Mouse (Mus musculus) limb, embryonic 14.5 days (tissue): ENCODE measurements around the gene Mus81. TPM values are rescaled to one million over a fixed set of nuclear protein-coding genes. Genes with fewer than 3 reads are reported as not detected.

Source experiments
- ATAC-seq: fragments of 200-750 bp; cut with Nextera tagmentation; 2 replicates; pipeline ENCODE4 v1.8.0; 2017; ENCODE audit warnings: low read depth, moderate number of reproducible peaks, moderate TSS enrichment; ENCODE audit not compliant: low FRiP score
- DNase-seq: peaks from one replicate; pipeline ENCODE4 v3.0.0-alpha.2; 2015; ENCODE audit warnings: low spot score
- H3K27ac ChIP-seq: fragments of 300-500 bp; sonication (generic); replicated peaks from 2 replicates; pipeline ENCODE4 v1.5.1; 2014; ENCODE audit warnings: low read depth, mild to moderate bottlenecking, low read length, moderate library complexity, mixed read lengths
- H3K27me3 ChIP-seq: fragments of 300-500 bp; sonication (generic); 2 replicates; pipeline ENCODE4 v1.6.1; 2014; ENCODE audit warnings: low read length, mixed read lengths; ENCODE audit not compliant: control insufficient read depth, insufficient read depth
- H3K36me3 ChIP-seq: fragments of 300-500 bp; sonication (generic); 2 replicates; pipeline ENCODE4 v1.6.1; 2014; ENCODE audit warnings: mild to moderate bottlenecking, low read length, moderate library complexity, mixed read lengths; ENCODE audit not compliant: control insufficient read depth, insufficient read depth
- H3K4me1 ChIP-seq: fragments of 300-500 bp; sonication (generic); 2 replicates; pipeline ENCODE4 v1.6.1; 2014; ENCODE audit warnings: antibody characterized with exemption, low read length, mixed read lengths; ENCODE audit not compliant: control insufficient read depth, insufficient read depth
- H3K4me2 ChIP-seq: fragments of 300-500 bp; sonication (generic); replicated peaks from 2 replicates; pipeline ENCODE4 v1.6.1; 2014; ENCODE audit warnings: low read depth, mild to moderate bottlenecking, low read length, moderate library complexity; ENCODE audit not compliant: severe bottlenecking
- H3K4me3 ChIP-seq: fragments of 300-500 bp; sonication (generic); replicated peaks from 2 replicates; pipeline ENCODE4 v1.5.1; 2014; ENCODE audit warnings: low read length
- H3K9ac ChIP-seq: fragments of 300-500 bp; sonication (generic); 2 replicates; pipeline ENCODE4 v1.6.1; 2014; ENCODE audit warnings: mild to moderate bottlenecking, low read depth, low read length, moderate library complexity; ENCODE audit not compliant: severe bottlenecking
- H3K9me3 ChIP-seq: fragments of 300-500 bp; sonication (generic); 2 replicates; pipeline ENCODE4 v1.6.1; 2016; ENCODE audit warnings: low read length; ENCODE audit not compliant: control insufficient read depth
- POLR2A ChIP-seq: fragments of 200-500 bp; IDR thresholded peaks from 2 replicates; pipeline ENCODE4 v1.8.0; 2012; ENCODE audit warnings: inconsistent platforms, mild to moderate bottlenecking, moderate library complexity, borderline replicate concordance; ENCODE audit not compliant: insufficient read depth, insufficient read length; ENCODE audit errors: extremely low read depth
- WGBS: fragments of 180-500 bp; shearing (Covaris S2); extraction: QIAGEN DNeasy Blood & Tissue Kit; methylation state at CpG from one replicate; pipeline ENCODE4 v1.1.7; 2014; 5-methylcytosine and 5-hydroxymethylcytosine counted together
- polyA plus RNA-seq, 2 experiments: library from polyadenylated mRNA; depleted of rRNA in 1 of 2; stranded (reverse) in 1 of 2; unstranded in 1 of 2; fragments of >200 nt; fragmentation: Nextera tagmentation in 1 of 2; extraction: Ambion mirVana in 1 of 2; gene quantifications; 2 replicates each; pipeline versions ENCODE4 v1.2.1 to v1.2.3; 2012 to 2014

Gene Mus81
- polyA plus RNA-seq, 2 experiments, result 33.9 to 40.8 TPM

DNA sequence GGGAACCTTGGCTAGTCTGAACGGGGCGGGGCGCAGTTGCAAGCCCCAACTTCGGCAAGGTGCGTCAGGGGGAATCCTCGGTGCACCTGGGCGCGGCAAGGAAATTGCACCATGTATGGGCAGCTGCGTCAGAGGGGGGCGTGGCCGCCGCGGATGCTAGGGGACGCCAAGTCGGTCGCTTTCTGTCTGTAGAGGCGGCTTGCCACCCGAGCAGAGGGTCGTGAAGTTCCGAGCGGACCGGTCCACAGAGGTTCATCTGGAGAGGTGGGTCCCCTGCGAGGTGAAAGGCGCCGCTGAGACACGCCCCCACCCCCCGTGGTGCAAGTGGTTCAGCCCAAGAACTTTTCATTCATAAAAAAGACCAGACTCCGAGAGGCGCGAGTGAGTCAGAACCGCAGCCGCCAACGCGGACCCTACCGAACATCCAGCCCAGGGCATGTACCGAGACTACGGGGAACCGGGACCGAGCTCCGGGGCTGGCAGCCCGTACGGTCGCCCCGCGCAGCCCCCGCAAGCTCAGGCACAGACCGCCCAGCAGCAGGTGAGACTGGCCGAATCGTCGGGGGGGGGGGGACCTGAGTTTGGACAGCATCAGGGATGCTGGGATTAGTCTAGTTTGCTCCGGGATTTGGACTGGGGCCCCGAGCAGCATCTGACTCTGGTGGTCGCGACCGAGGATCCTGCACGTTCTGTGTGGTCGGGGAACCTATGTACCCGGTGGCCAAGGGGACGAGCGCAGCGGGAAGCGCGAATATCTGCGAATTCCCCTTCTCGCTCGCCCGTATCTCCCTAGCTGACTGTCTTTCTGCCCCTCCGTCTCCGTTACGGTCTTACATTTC, 40.5 kb downstream of the Mus81 start, which contains the start of gene Fosl1:
TSS of gene Fosl1 (plus strand) at position 33 of the 839 bp plus-strand sequence.
- peaks cover 40% of the 10 kb centered on the region for H3K27me3 ChIP-seq
- peak; percentile 60 for ATAC-seq
- WGBS, result 2% methylated on average over 58 of the region's 70 CpGs

DNA sequence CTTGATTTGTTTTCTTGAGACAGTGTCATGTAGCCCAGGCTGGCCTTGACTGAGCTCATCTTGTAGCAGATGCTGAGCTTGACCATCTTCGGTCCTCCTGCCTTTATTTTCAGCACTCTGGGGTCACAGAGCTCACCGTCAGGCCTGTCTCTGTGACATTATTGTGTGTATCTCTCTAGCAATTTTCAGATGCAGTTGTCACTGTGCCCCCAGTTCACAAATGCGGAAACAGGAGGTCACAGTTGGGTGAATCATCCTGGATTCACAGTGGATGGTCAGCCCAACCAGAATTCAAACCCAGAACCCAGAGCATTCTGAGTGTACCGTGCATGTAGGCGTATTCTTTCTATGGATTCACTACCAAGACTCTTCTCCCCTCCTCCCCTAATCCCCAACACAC, 42.5 kb downstream of the Mus81 start:
- Histone ChIP-seq H3K4me1 (peaks cover 9% of the 10 kb centered on the region), H3K27me3 (peaks cover 40% of the 10 kb centered on the region)

More for the DNA sequence above, 40.5 kb downstream of the Mus81 start, which contains the start of gene Fosl1:
- Histone ChIP-seq H3K27ac (no peak within 1 kb of the TSS), H3K36me3 (no peaks in the 10 kb centered on the region), H3K4me1 (peaks cover 9% of the 10 kb centered on the region), H3K9ac (peak within 1 kb of the TSS; percentile 45), H3K4me2 (peak within 1 kb of the TSS; percentile 94), H3K4me3 (peak within 1 kb of the TSS; percentile 51), H3K9me3 (no peaks in the 10 kb centered on the region)
- peak; percentile 41 for DNase-seq
- TF ChIP-seq POLR2A, result no peak

DNA sequence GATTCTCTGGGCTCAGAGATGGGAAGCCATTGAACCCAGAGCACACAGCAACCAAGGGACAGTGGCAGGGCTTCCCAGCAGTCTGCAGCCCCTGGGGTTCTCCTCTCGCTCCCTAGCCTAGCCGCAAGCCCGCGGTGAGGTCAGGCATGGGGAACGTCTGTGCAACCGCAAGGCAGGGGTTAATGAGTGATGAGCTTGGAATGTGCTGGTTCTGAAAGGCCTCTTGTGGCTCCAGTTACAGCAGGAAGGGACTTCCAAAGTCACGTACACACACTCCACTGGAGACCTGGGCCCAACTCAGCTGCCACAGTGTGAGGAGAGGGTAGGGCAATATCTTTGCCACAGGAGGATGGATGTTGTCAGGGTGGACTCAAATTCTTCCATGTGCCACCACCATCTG, 43.2 kb downstream of the Mus81 start:
- ATAC-seq, result no peak
- peaks cover 9% of the 10 kb centered on the region for H3K4me1 ChIP-seq
- H3K4me3 ChIP-seq, result no peak overlapping the region
- no peak overlapping the region for H3K27ac ChIP-seq
- no peaks in the 10 kb centered on the region for H3K36me3 ChIP-seq
- no peak overlapping the region for H3K4me2 ChIP-seq
- TF ChIP-seq POLR2A, result no peak
- 27% methylated on average over 7 of the region's 7 CpGs for WGBS
- no peak for DNase-seq
- H3K9me3 ChIP-seq, result no peaks in the 10 kb centered on the region; the same call in 1 of the 2 replicates
- no peak overlapping the region for H3K9ac ChIP-seq
- H3K27me3 ChIP-seq, result peaks cover 40% of the 10 kb centered on the region

More for the DNA sequence above, 42.5 kb downstream of the Mus81 start:
- Histone ChIP-seq H3K9ac (no peak overlapping the region), H3K27ac (no peak overlapping the region), H3K36me3 (no peaks in the 10 kb centered on the region), H3K4me2 (no peak overlapping the region), H3K9me3 (no peaks in the 10 kb centered on the region), H3K4me3 (no peak overlapping the region)
- DNase-seq, result no peak
- 79% methylated on average over 5 of the region's 5 CpGs for WGBS
- no peak for TF ChIP-seq POLR2A
- ATAC-seq, result no peak

DNA sequence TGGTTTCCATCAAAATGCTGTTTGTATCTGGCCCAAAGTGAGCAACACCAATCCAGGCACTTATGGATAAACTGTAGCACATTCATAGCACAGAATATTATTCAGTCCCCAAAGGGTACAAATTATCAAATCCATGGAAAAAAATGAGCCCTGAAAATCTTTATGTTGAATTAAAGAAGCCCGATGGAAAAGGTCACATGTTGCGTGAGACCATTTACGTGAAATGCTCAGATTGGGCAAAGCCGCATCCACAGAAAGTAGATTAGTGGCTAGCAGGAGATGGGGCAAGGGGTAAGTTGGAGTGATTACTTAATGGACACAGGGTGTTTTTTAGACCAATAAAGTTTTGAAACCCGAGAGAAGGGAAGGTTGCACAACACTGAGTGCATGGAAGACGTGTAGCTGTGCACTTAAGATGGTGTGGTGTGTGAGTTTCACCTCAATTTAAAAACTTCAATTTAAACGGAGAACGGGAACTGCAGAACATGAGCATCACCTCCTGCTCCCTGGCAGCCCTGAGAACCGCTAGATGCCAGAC, 43.8 kb downstream of the Mus81 start:
- no peak overlapping the region for H3K4me2 ChIP-seq
- no peak for ATAC-seq
- peaks cover 37% of the 10 kb centered on the region for H3K27me3 ChIP-seq
- H3K27ac ChIP-seq, result no peak overlapping the region
- no peak for TF ChIP-seq POLR2A
- WGBS, result 54% methylated on average over 9 of the region's 9 CpGs
- no peak overlapping the region for H3K9ac ChIP-seq
- H3K36me3 ChIP-seq, result no peaks in the 10 kb centered on the region
- no peaks in the 10 kb centered on the region; the same call in 1 of the 2 replicates for H3K9me3 ChIP-seq
- no peak for DNase-seq
- H3K4me1 ChIP-seq, result peaks cover 9% of the 10 kb centered on the region
- no peak overlapping the region for H3K4me3 ChIP-seq

DNA sequence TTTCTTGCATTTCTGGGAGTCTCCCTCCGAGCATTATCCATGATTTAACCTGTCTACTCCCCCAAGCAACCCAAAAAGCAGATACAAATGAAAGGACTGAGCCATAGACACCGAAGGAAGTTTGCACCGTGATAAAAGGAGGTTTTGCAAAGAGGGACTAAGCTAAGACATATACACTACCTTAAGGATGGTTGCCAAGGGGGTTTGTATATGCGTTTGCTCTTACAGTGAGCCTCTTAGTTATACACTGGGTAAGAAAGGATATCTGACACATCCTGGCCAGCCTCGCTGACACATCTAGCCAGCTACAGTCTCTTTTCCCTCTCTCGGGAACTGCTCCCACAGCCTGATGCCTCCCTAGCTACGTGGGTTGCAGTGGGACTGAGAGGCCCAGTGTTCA, 54.3 kb downstream of the Mus81 start:
- 67% methylated on average over 7 of the region's 7 CpGs for WGBS
- peak overlapping the region; percentile 61 for H3K4me2 ChIP-seq
- H3K4me1 ChIP-seq, result peaks cover 14% of the 10 kb centered on the region
- no peak overlapping the region for H3K9ac ChIP-seq
- no peaks in the 10 kb centered on the region for H3K27me3 ChIP-seq
- H3K4me3 ChIP-seq, result no peak overlapping the region
- no peaks in the 10 kb centered on the region for H3K9me3 ChIP-seq
- H3K27ac ChIP-seq, result no peak overlapping the region
- TF ChIP-seq POLR2A, result no peak
- ATAC-seq, result no peak
- DNase-seq, result no peak
- 0 out of 2 replicates have a peak, but pooled peaks cover 4% of the 10 kb centered on the region for H3K36me3 ChIP-seq
